Mouse (Mus musculus) kidney, adult 2 months (tissue): ENCODE results near the gene Pdlim5.

Source experiments
- CTCF ChIP-seq: fragments of 200-500 bp; conservative IDR thresholded peaks from 2 replicates; pipeline ENCODE4 v1.5.1; 2011; ENCODE audit warnings: low read depth, mild to moderate bottlenecking, control low read depth, low read length, moderate library complexity, mixed read lengths; ENCODE audit not compliant: insufficient read depth, insufficient read length
- POLR2A ChIP-seq: fragments of 200-500 bp; IDR thresholded peaks from one replicate; pipeline ENCODE4 v1.6.1; 2011; ENCODE audit warnings: low read depth, low read length, control low read depth

DNA sequence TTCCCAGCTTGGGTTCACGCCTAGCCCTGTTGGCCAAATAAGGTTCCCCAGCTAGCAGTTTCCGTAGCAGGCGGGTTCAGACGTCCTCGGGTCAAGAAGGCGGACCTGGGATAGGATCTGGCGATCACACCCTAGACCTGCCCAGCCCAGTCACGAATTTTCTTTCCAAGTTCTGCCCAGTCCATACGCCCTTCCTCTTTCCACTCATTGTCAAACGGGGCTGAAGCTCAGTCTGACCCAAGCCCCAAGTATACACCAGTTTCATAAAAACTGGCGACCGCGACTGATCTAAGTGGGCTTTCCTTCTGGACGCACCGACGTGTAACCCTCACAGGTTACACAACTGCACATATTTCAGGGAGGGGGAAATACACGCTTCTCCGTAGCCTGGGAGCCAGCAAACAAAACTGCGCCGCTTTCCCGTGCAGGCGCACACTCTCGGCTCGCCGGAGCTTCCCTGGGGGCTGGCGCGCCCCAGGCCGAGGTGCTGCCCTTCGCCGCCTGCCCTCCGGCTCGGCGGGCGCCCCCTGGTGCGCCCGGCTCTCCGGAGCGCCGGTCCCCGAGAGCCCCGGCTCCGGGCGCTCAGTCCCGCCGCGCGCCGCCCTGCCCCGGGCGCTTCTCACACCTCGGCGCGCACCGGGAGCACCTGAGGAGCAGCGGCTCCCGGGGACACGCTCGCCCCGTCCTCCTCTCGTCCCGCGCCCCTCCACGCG, 544 bp downstream of the Pdlim5 start:
- TF ChIP-seq CTCF (no peak), POLR2A (no peak)
